Mouse (Mus musculus): ENCODE results near the gene Sh3gl2. TPM values are rescaled to one million over a fixed set of nuclear protein-coding genes. Genes with fewer than 3 reads are reported as not detected.

Gene Sh3gl2
- 100 to 1,000 TPM; 247 to 282 TPM for total RNA-seq (2021)
- long read RNA-seq, experiment 1, transcript Sh3gl2-201 (9 exons, 2,822 nt), result major isoform, 230 of 268 reads
- long read RNA-seq, experiment 1, partial matches to known transcripts, result 7 of 268 reads
- long read RNA-seq, experiment 1, other reads (novel, unspliced or antisense), result 31 of 268 reads
- long read RNA-seq, experiment 2, transcript Sh3gl2-201 (9 exons, 2,822 nt), result major isoform, 166 of 181 reads
- long read RNA-seq, experiment 2, partial matches to known transcripts, result 2 of 181 reads
- long read RNA-seq, experiment 2, other reads (novel, unspliced or antisense), result 13 of 181 reads

DNA sequence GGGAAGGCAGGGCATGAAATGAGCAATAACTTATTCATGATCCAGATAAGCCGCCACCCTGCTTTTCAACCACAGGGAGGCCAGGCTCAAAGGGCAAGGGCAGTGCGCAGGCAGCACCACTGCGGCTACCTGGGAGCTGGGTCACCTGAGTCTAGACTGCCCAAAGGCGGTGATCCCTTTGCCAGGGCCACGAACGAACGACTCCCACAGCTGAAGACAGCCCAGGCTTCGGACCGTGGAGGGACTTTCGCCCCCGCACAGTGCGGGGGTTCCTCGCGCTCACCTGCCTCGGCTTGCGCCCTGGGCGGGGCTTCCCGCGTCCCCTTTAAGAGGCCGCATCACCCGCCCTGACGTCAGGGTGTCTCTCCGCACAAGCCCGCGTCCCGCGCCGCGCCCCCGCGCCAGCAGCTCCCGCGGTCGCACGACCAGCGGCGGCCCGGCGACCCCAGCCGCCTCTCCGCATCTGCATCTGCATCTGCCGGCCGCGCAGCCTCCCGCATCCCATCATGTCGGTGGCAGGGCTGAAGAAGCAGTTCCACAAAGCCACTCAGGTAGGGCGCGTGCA, at the start of gene Sh3gl2:
TSS of gene Sh3gl2 (plus strand) at position 56 of the 565 bp plus-strand sequence.
- DNase-seq (ENCODE audit: extremely low spot score in 1 of 2, low spot score in 2 of 2), result peak; percentile 84 to 88
- peak within 1 kb of the TSS; percentile 85 for H3K4me3 ChIP-seq
- H3K27ac ChIP-seq, result peak within 1 kb of the TSS; percentile 99
- intact Hi-C loops (cut with DNase I), result loop anchor here (5.0 kb wide), 2 partner anchors 122 to 172 kb away; no protein-coding TSS in a partner anchor
- peak; percentile 8; the same call in 1 of the 2 replicates for TF ChIP-seq CTCF (IDR thresholded peaks at IDR 0.05)

DNA sequence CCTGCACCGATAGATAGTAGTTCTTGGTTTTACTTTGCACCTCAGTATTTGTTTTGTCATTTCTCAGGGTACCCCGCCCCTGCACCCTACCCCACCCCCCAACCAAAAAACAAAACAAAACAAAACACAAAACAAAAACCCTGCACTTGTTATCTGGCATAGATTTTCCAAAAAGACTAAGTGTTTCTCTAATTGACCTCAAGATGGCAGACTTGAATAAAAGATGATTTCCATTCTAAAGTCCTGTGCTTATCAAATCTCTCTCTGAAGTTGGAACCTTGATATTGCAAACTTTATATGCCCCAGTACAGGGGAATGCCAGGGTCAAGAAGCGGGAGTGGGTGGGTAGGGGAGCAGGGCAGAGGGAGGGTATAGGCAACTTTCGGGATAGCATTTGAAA, 43.8 kb upstream of the Sh3gl2 start:
- Histone ChIP-seq H3K27ac (no peak overlapping the region), H3K4me3 (no peak overlapping the region)
- DNase-seq (ENCODE audit: extremely low spot score in 1 of 2, low spot score in 2 of 2), result no peak
- intact Hi-C loops (cut with DNase I), result loop anchor here (1.0 to 10.0 kb wide), 5 partner anchors 111 to 1396 kb away; partner anchors contain the start of gene Saxo1
- peak; percentile 51 for TF ChIP-seq CTCF (IDR thresholded peaks at IDR 0.05)

GRCm38 (mm10) chr4:85162468-85163312, 42.2 kb upstream of the Sh3gl2 start:
- intact Hi-C loops (cut with DNase I), result loop anchor here (1.0 to 10.0 kb wide), 5 partner anchors 110 to 1395 kb away; partner anchors contain the start of gene Saxo1
- no peak overlapping the region for H3K4me3 ChIP-seq
- peak; percentile 72 for TF ChIP-seq CTCF (IDR thresholded peaks at IDR 0.05)
- DNase-seq (ENCODE audit: extremely low spot score in 1 of 2, low spot score in 2 of 2), result peak; percentile 57 to 60
- no peak overlapping the region for H3K27ac ChIP-seq

- Histone ChIP-seq H3K4me3 (no peak overlapping the region), H3K27ac (no peak overlapping the region)
- TF ChIP-seq CTCF (IDR thresholded peaks at IDR 0.05), result no peak
- DNase-seq (ENCODE audit: extremely low spot score in 1 of 2, low spot score in 2 of 2), result no peak
- intact Hi-C loops (cut with DNase I), result loop anchor here (5.0 to 10.0 kb wide), 4 partner anchors 109 to 1394 kb away; partner anchors contain the start of gene Saxo1
Measured at GRCm38 (mm10) chr4:85163313-85163615, 41.7 kb upstream of the Sh3gl2 start.

GRCm38 (mm10) chr4:85168001-85168400, 36.9 kb upstream of the Sh3gl2 start:
- Histone ChIP-seq H3K27ac (no peak overlapping the region), H3K4me3 (no peak overlapping the region)
- DNase-seq (ENCODE audit: extremely low spot score in 1 of 2, low spot score in 2 of 2), result no peak
- no peak for TF ChIP-seq CTCF (IDR thresholded peaks at IDR 0.05)
- intact Hi-C loops (cut with DNase I), result loop anchor here (10.0 kb wide), 1 partner anchor 867 kb away; no protein-coding TSS in a partner anchor

DNA sequence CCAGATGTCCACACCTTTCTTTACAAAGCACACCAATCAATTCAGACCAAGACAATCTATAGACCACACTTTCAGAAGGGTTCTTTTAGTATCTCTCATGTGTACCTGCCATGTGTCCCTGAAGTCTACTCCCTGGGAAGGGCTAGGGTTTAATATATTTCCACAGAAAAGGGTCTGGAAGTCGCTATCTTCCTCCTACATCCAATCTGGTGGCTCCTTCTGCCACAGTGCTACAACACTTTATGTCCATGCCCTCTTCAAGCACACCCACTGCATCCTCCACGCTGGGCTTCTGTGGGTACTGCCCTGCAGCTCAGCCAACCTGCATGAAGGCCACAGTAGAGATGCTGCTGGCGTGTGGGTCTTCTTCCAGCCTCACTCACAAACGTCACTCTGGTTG, 29.5 kb upstream of the Sh3gl2 start:
- no peak for TF ChIP-seq CTCF (IDR thresholded peaks at IDR 0.05)
- H3K4me3 ChIP-seq, result no peak overlapping the region
- H3K27ac ChIP-seq, result peak overlapping the region; percentile 38; the same call in 1 of the 2 replicates
- DNase-seq (ENCODE audit: extremely low spot score in 1 of 2, low spot score in 2 of 2), result peak in 1 of 2 experiments; percentile 47
- intact Hi-C loops (cut with DNase I), result loop anchor here (5.0 kb wide), 1 partner anchor 152 kb away; no protein-coding TSS in a partner anchor

DNA sequence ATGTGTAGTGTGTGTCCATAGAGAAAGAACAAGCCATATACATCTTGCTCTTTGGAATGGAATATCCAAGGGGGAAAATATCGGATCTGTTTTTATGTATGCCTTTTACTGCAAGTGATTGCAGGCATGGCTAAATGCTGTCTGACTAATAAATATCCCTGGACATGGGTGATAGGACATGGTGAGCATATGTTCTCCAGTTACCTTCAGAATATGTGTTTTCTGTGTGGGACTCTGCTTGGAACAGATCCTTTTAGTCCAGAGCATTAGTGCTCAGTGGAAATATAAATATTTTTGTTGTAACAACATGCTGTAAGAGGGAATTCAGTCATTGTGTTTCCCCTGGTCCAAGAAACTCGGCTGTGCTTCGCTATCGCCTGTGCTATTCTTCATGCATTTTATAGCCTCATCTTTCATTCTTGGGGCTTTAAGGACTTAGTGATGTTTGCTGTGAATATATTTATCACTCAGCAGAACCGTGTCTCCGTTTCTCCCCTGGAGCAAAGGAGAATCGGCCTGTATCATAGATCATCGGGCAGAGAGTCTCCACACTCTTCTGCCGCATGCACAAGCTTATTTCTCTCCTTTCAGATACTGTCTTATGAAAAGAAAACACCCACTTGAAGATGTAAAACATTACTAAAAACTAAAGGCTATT, 26.4 kb upstream of the Sh3gl2 start:
- no peak overlapping the region for H3K4me3 ChIP-seq
- H3K27ac ChIP-seq, result no peak overlapping the region
- intact Hi-C loops (cut with DNase I), result loop anchor here (5.0 kb wide), 1 partner anchor 149 kb away; no protein-coding TSS in a partner anchor
- DNase-seq (ENCODE audit: extremely low spot score in 1 of 2, low spot score in 2 of 2), result no peak
- TF ChIP-seq CTCF (IDR thresholded peaks at IDR 0.05), result no peak

DNA sequence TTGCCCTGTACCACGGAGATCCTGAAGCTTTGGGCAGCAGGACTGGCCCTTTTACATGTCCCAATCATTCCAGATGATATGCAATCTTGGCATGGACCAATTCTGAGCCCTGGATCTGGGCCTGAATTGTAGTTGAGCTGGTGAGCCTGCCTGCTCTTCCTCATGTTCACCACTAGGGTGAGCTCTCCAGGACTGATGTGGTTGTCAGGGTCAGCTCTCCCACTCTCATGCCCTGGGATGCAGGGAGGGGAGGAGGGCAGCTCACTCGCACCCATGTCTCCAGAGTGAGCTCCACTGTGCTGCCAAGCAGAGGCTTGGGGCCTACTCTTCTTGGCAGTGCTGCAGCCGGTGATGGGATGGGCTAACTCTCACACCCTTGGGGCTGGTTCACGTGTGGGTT, 18.9 kb upstream of the Sh3gl2 start:
- DNase-seq (ENCODE audit: extremely low spot score in 1 of 2, low spot score in 2 of 2), result no peak

GRCm38 (mm10) chr4:85196201-85196600, 8.7 kb upstream of the Sh3gl2 start:
- intact Hi-C loops (cut with DNase I), result no loop called here
- no peak for TF ChIP-seq CTCF (IDR thresholded peaks at IDR 0.05)
- peak in 1 of 2 experiments; percentile 42 for DNase-seq (ENCODE audit: extremely low spot score in 1 of 2, low spot score in 2 of 2)
- Histone ChIP-seq H3K27ac (no peak overlapping the region), H3K4me3 (no peak overlapping the region)

More for the DNA sequence above, 18.9 kb upstream of the Sh3gl2 start:
- intact Hi-C loops (cut with DNase I), result no loop called here
- H3K4me3 ChIP-seq, result no peak overlapping the region
- no peak overlapping the region for H3K27ac ChIP-seq
- peak; percentile 53 for TF ChIP-seq CTCF (IDR thresholded peaks at IDR 0.05)

DNA sequence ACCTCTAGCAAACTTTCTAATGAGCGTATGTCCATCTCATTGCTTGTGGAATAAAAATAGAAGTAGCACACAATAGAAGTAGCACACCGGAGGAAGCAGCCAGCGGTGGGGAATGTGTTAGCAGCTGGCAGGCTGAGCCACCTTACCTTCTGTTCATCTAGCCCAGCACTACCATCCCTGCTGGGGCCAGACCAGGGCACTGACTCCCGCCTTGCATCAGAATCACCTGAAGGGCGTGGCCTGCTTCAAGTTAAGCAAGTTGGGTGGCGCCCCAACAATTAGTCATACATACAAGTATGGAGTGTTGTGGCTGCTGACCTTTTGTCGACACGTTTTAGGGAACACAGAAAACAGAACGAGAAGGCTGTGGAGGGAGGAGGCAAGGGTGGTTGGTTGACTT, 6.5 kb upstream of the Sh3gl2 start:
- H3K4me3 ChIP-seq, result no peak overlapping the region
- intact Hi-C loops (cut with DNase I), result no loop called here
- no peak overlapping the region for H3K27ac ChIP-seq
- DNase-seq (ENCODE audit: extremely low spot score in 1 of 2, low spot score in 2 of 2), result no peak
- no peak for TF ChIP-seq CTCF (IDR thresholded peaks at IDR 0.05)

DNA sequence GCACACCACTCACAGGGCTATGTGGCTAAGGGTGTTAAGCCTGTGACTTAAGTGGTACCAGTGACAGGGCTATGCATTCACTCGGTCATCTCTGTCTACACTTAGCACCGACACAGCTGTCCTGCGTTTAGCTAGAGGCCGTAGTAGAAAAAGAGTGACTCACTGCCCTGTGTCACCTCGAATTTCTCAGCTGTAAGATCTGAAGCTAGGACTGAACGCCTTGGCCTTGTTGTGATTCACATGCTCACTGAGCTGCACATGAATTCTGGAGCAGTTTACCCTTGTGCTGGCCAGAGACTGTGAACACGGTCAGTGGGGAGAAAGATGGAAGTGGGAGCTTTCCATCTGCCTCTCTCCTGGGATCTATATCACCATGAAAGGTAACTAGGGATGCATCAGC, 2.3 kb upstream of the Sh3gl2 start:
- no peak overlapping the region for H3K4me3 ChIP-seq
- H3K27ac ChIP-seq, result no peak overlapping the region
- DNase-seq (ENCODE audit: extremely low spot score in 1 of 2, low spot score in 2 of 2), result no peak
- TF ChIP-seq CTCF (IDR thresholded peaks at IDR 0.05), result no peak
- intact Hi-C loops (cut with DNase I), result no loop called here
